Mouse (Mus musculus) CH12F3 (cell line): ENCODE results near the gene Limd2.

Source experiments
- in situ Hi-C: fragments of 300-500 bp; cut with MboI; formaldehyde crosslinking; loops from 2 replicates; pipeline ENCODE4 v1.14.3; 2020; ENCODE audit warnings: low sequenced_read_pairs

Gene Limd2

DNA sequence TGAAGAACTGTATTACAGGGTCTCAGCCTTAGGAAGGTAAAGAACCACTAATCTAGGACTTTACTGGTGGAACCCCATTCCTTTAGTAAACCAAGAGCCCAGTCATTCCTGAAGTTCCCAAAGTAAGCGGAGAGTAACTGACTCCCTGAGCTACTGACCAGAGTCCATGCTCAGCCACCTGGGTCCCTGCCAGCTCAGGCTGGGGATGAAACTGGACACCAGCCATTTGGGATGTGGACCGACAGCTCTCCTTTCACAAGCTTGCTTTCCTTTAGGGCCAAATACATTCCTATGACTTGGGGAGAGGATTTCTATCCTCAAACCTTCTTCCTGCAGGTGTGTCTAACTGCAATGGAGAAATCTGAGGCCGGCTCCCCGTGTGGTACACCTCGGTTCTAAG is 13.7 kb upstream of the Limd2 start:
- in situ Hi-C loops, result no loop called here

- in situ Hi-C loops, result no loop called here
Observed at GRCm38 (mm10) chr11:106173228-106173627, 12.6 kb upstream of the Limd2 start.

GRCm38 (mm10) chr11:106170807-106171206 is 10.1 kb upstream of the Limd2 start:
- in situ Hi-C loops, result no loop called here

- in situ Hi-C loops, result no loop called here
Observed at GRCm38 (mm10) chr11:106167435-106167834, 6.8 kb upstream of the Limd2 start.

GRCm38 (mm10) chr11:106164601-106165180 is 4.0 kb upstream of the Limd2 start:
- in situ Hi-C loops, result no loop called here

DNA sequence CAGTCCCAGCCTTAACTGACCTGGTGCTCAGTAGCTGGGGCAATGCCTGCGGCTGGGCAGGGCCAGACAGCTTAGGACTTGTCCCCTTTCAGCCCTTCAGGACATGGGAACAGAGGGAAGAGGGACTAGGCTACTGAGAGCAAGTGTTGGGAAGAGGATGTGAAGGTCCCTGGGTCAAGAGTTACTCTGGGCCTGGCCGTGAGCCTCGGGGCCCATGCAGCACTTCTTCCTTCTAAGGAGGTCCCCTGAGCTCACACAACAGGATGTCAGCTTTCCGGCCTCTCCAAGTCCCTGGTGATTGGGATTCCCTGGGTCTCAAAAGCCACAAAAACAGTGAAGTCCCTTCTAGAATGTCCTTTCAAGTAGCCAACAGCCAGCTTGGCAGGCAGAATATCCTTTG is 2.9 kb upstream of the Limd2 start:
- in situ Hi-C loops, result no loop called here

- in situ Hi-C loops, result no loop called here
Observed at GRCm38 (mm10) chr11:106162237-106162636, 1.6 kb upstream of the Limd2 start.

DNA sequence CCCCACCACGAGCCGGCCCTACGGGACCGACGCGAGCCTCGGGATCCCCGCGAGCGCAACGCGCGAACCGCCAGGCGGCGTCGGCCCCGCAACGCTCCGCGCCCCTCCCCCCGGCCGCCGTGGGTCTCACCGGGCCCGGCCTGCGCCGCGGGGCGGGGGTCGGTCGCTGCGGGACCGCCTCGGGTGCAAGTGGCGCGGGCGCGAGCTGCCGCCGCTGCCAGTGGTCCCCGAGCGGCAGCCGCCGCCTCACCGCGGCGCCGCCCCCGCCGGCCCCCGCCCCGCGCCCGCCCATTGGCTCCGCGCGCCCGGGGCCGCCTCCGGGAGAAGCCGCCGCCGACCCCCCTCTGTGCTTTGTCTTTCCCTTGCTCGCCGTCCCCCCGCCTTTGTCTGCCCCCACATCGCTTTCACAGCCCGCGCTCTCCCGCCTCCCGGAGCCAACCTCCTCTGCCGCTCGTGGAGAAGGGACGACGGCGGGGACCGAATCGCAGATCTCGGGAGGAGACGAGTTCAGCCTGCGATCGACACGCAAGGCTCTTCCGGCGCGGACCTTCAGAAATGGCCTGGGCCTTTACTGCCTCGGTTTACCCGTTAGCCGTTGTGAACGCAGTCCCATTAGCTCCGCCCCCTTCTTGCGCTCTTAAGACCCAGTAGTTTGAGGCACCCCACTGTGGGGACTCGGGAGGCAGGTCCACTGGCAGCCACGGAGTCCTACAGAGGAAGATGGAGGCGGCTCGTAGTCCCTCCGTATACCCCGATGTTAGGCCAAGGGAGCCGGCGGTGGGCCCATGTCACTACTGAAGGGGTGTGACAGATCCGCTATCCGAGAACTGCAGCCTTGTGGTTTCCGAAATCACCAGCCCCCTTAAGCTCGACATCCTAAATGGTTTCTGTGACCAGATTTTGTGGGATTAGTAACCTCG is 479 bp downstream of the Limd2 start:
- in situ Hi-C loops, result no loop called here

- in situ Hi-C loops, result no loop called here
Observed at GRCm38 (mm10) chr11:106159216-106159920, 1.3 kb downstream of the Limd2 start.

DNA sequence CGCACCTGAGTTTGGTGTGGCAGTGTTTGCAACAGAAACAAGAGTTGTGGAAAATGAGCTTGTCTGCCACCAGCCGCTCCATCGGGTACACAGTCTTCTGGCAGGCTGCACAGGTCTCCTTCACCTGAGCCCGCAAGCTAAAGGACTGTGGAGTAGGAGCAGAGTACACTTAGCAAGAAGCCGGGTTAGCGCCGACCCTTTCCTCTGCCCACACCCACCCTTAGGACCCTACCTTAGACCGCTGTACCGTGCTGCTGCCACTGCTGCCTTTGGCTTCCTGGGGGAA is 1.8 kb downstream of the Limd2 start:
- in situ Hi-C loops, result no loop called here

DNA sequence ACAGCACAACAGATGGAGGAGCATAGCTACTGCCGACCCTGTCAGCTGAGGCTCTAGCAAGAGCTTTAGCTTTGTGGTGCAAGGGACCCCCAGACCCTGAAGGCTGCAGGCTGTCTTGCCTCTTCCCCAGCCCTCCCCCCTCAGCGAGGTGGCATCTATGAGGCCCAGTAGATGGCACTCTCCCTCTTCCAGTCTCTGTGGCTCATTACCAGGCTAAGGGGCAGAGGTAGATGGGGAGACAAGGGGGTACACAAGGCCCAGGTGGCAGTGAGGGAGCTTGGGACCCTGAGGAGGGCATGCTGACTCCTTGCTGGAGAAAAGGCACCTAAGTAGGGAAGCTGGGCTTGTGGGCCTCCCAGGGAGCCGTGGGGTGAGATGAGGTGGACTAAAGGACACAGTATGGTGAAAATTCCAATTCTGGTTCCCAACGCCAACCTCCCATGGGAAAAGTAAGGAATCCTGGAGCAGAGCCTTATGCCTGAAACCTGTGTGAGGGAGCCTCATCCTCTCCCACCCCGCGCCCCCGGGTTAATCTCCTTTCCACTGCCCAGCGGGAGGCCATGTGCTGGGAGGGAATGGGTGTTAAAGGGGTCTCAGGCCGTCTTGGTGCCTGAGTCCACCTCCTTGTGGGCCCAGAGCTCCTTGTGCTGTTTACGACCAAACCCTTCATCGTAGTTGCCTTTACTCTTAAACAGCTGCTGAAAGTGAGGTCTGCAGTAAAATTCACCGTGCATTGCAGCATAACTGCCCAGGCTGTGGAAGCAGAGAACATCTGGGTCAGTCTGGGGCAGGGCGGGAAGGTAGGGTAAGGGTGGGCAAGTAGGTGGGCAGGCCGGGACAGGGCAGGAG is 2.4 kb downstream of the Limd2 start:
- in situ Hi-C loops, result no loop called here

- in situ Hi-C loops, result no loop called here
Observed at GRCm38 (mm10) chr11:106157154-106157553, 3.5 kb downstream of the Limd2 start.

DNA sequence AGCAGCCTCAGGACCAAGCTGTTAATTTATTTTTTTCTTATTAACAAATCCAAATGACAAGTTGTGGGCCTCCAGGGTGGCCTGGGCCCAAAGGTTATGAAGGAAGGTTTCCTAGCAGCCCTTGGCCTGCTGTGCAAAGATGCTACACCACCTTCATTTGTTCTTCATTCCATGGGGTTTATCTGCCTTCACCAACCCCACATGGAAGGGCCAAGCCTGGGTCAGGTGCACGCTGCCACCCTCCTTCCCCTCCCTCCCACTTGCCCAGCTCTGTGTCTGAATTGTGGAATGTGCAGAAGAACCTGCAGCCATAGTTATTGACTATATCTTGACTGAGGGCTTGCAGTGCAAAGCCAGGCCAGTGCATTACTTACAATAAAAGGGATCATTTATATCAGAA is 4.4 kb downstream of the Limd2 start:
- in situ Hi-C loops, result no loop called here

- in situ Hi-C loops, result no loop called here
Observed at GRCm38 (mm10) chr11:106155761-106156160, 4.9 kb downstream of the Limd2 start.

GRCm38 (mm10) chr11:106154770-106155169 is 5.9 kb downstream of the Limd2 start:
- in situ Hi-C loops, result no loop called here

DNA sequence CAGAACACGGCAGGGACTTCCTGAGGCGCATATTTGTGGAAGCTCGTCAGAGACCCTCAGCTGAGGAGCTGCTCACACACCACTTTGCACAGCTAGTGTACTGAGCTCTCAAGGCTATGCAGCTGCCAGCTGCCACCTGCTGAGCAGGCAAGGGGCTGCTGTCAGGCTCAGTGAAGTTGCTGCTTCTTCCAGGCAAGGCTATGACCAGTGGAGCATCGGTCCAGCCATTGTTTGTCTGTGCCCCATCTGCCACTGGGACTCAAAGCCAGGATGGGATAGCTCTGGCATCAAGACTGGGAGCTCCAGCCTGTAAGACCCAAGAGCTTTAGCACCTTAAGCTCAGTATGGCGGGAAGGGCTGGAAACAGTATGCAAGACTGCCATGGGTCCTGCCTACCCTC is 6.6 kb downstream of the Limd2 start:
- in situ Hi-C loops, result no loop called here

DNA sequence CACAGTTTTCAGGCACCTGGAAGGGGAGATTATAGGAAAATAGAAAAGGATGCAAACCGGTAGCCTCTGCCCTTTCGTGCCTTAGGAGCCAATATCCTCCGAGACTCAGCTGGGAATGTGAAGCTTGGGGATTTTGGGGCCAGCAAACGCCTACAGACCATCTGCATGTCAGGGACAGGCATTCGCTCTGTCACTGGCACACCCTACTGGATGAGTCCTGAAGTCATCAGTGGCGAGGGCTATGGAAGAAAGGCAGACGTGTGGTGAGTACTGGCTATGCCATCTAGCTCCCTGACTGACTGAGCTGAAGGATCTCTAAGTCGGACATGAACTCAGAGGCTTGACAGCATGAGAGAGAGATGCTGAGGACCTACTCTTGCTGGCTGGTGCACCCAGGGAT is 8.5 kb downstream of the Limd2 start:
- in situ Hi-C loops, result no loop called here

- in situ Hi-C loops, result no loop called here
Observed at GRCm38 (mm10) chr11:106151219-106151618, 9.4 kb downstream of the Limd2 start.

DNA sequence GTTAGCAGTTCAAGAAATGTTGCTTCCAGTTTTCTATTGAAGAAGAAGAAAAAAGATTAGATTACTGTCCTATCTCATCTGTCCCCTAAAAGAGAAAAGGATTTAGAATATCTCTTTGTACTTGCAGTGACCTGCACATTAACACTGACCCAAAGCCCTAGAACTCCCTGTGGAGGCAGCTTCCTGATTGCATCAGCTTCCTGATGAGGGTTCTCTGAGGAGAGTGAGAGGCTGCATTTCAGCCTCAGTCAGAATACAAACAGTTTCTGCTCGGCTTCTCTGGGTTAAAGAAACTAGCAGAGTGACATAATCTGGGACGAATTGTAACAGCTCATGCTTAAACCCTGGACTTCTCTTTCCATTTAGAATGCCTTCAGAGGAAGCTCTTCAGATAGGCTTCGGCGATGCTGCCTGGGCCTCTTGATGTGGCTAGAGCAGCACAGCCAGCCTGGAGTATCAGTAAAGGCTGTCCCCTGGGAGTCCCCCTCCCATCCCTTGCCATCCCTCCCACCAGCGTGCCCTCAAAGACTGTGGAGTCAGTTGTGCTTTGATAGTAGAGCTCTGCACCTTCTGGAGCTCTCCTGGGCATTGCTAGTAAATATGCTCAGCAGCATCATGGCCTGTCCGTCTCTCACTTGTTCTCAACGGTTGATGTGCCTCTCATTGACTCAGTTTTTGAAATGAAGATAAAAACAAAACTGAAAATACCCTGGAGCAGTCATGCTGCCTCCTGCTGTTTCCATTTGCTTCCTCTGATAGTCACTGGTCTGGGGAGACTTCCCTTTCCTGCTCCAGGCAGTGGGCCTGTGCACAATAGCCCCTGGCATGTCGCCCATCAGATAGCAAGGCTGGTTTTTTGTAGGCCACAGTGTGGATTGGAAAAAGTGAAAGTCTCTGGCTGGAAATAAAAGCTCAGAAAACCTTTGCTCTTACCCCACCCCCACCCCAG is 25.8 kb downstream of the Limd2 start:
- in situ Hi-C loops, result no loop called here

- in situ Hi-C loops, result no loop called here
Observed at GRCm38 (mm10) chr11:106132516-106132915, 28.1 kb downstream of the Limd2 start.
